Mouse (Mus musculus) stomach, embryonic 14.5 days (tissue): ENCODE results near the gene Gpr157. TPM values are rescaled to one million over a fixed set of nuclear protein-coding genes. Genes with fewer than 3 reads are reported as not detected.
"Not testable (repeated sequence)": the region's sequence is repeated elsewhere in the genome, so short reads cannot be mapped to it uniquely, and the experiment has no call there.

Experiments used
- ATAC-seq: fragments of 200-750 bp; cut with Nextera tagmentation; 2 replicates; pipeline ENCODE4 v1.8.0; 2017; ENCODE audit warnings: low read depth, moderate TSS enrichment; ENCODE audit not compliant: insufficient number of reproducible peaks, insufficient read depth, low FRiP score
- H3K27ac ChIP-seq: fragments of 300-500 bp; sonication (generic); 2 replicates; pipeline ENCODE4 v1.5.1; 2014; ENCODE audit warnings: mild to moderate bottlenecking, low read length, moderate library complexity, mixed read lengths
- H3K27me3 ChIP-seq: fragments of 300-500 bp; sonication (generic); 2 replicates; pipeline ENCODE4 v1.6.1; 2014; ENCODE audit warnings: low read length, control low read depth, mixed read lengths; ENCODE audit not compliant: control insufficient read depth, insufficient read depth
- H3K36me3 ChIP-seq: fragments of 300-500 bp; sonication (generic); 2 replicates; pipeline ENCODE4 v1.6.1; 2014; ENCODE audit warnings: mild to moderate bottlenecking, control low read depth, low read length, moderate library complexity, mixed read lengths; ENCODE audit not compliant: control insufficient read depth, insufficient read depth
- H3K4me1 ChIP-seq: fragments of 300-500 bp; sonication (generic); 2 replicates; pipeline ENCODE4 v1.6.1; 2014; ENCODE audit warnings: low read length, control low read depth, mixed read lengths; ENCODE audit not compliant: control insufficient read depth, insufficient read depth
- H3K4me2 ChIP-seq: fragments of 300-500 bp; sonication (generic); replicated peaks from 2 replicates; pipeline ENCODE4 v1.6.1; 2014; ENCODE audit warnings: low read depth, low read length, control low read depth
- H3K4me3 ChIP-seq: fragments of 300-500 bp; sonication (generic); 2 replicates; pipeline ENCODE4 v1.5.1; 2014; ENCODE audit warnings: low read depth, low read length, control low read depth
- H3K9ac ChIP-seq: fragments of 300-500 bp; sonication (generic); replicated peaks from 2 replicates; pipeline ENCODE4 v1.6.1; 2014; ENCODE audit warnings: low read depth, mild to moderate bottlenecking, control low read depth, low read length, moderate library complexity, mixed read lengths
- H3K9me3 ChIP-seq: fragments of 300-500 bp; sonication (generic); 2 replicates; pipeline ENCODE4 v1.6.1; 2016; ENCODE audit warnings: low read depth, low read length, control low read depth; ENCODE audit not compliant: control insufficient read depth
- WGBS: fragments of 180-500 bp; shearing (Covaris S2); extraction: QIAGEN DNeasy Blood & Tissue Kit; methylation state at CpG from one replicate; pipeline ENCODE4 v1.1.7; 2014; 5-methylcytosine and 5-hydroxymethylcytosine counted together
- polyA plus RNA-seq: library from polyadenylated mRNA; unstranded; fragments of >200 nt; fragmentation: Nextera tagmentation; extraction: Ambion mirVana; gene quantifications from 2 replicates; pipeline ENCODE4 v1.2.1, GENCODE M21; 2014

Gene Gpr157
- 0.39 and 0.86 TPM in 2 replicates for polyA plus RNA-seq

DNA sequence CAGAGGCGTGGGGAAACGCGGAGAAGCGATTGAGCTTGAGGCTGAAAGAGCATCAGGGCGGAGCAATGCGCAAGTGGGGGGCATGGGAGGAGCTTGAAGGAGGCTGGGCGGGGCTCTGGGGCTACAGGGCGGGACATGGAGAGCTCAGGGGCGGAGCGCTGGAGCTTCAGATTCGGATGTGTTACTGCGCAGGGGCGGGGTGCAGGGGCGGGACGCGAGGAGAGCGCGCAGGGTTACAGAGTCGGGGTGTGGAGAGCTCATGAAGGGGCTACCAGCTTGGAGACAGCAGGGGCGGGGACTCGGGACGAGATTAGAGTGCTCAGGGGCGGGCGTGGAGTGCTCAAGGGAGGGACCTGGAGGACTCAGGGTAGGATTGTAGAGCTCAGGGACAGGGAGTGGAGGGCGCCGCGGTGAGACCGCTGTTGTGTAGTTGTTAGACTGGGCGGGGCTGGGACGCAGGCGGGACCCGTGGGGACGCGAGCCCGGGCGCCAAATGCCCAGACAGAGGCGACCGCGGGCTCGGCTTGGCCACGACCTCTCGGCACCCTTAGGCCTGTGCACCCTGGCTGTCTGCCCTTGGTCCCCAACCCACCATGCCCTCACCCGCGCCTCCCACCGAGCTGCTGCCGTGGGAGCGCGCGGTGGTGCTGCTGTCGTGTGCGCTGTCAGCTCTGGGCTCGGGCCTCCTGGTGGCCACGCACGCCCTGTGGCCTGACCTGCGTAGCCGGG, at the start of gene Gpr157:
Gene Gpr157, plus strand, starts transcription at position 205 of the 729 bp plus-strand sequence.
- Histone ChIP-seq H3K4me3 (peak within 1 kb of the TSS; percentile 59), H3K27ac (peak within 1 kb of the TSS; percentile 44; the same call in 1 of the 2 replicates), H3K36me3 (no peaks in the 10 kb centered on the region), H3K27me3 (no peaks in the 10 kb centered on the region), H3K4me2 (peak within 1 kb of the TSS; percentile 99), H3K9me3 (no peaks in the 10 kb centered on the region), H3K4me1 (peaks cover 4% of the 10 kb centered on the region; the same call in 1 of the 2 replicates), H3K9ac (peak within 1 kb of the TSS; percentile 53)
- WGBS, result under 1% methylated on average over 49 of the region's 56 CpGs
- ATAC-seq, result peak; percentile 96

DNA sequence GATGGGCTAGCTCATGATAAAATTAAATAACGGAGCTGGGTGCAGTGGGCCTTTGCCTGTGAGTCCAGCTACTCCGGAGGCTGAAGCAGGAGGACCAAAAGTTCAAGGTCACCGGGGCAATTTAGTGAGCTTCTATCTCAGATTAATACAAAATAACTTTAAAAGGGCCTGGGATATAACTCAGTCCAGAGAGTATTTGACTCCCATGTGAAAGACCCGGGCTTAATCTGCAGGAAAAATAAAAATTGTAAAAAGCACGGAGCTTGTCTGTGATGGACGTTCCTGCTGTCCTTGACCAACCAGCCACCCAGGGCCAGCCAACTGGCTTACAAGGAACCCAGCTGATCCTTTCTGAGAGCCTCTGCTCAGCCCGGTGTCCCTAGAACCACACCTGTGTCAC, 48.6 kb upstream of the Gpr157 start:
- H3K9me3 ChIP-seq, result no peaks in the 10 kb centered on the region
- ATAC-seq, result no peak
- H3K27me3 ChIP-seq, result peaks cover 9% of the 10 kb centered on the region
- H3K4me1 ChIP-seq, result no peaks in the 10 kb centered on the region
- no peak overlapping the region for H3K4me2 ChIP-seq
- 84% methylated on average over 7 of the region's 7 CpGs for WGBS
- no peak overlapping the region for H3K27ac ChIP-seq
- no peak overlapping the region for H3K9ac ChIP-seq
- no peaks in the 10 kb centered on the region for H3K36me3 ChIP-seq
- H3K4me3 ChIP-seq, result no peak overlapping the region

DNA sequence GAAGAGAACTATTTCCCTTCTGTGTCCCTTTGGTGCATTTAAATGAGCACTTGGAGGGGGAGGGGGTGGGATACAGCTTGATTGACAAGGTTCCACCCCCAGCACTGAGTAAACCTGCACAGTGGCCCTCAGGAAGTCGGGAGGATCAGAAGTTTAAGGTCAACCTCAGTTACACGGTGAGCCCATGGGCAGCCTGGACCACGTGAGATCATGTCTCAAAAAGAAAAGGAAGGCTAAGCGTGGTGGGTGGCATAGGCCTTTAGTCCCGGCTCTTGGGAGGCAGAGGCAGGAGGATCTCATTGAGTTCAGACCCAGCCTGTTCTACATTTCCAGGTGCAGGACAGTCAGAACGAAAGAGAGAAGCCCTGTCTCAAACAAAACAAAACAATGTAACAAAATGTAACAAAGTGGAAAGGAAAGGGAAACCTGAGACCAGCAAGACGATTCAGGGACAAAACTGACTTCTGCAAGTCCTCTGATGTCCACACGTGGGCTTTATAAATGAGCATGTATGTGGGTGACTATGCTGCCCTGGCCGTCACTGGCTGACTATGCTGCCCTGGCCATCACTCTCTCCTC, 47.1 kb upstream of the Gpr157 start:
- ATAC-seq, result no peak
- H3K27me3 ChIP-seq, result no peaks in the 10 kb centered on the region
- WGBS, result 80% methylated on average over 9 of the region's 9 CpGs
- no peak overlapping the region for H3K4me2 ChIP-seq
- H3K9ac ChIP-seq, result no peak overlapping the region
- no peaks in the 10 kb centered on the region for H3K4me1 ChIP-seq
- H3K27ac ChIP-seq, result no peak overlapping the region
- no peaks in the 10 kb centered on the region for H3K36me3 ChIP-seq
- no peak overlapping the region for H3K4me3 ChIP-seq
- H3K9me3 ChIP-seq, result no peaks in the 10 kb centered on the region

DNA sequence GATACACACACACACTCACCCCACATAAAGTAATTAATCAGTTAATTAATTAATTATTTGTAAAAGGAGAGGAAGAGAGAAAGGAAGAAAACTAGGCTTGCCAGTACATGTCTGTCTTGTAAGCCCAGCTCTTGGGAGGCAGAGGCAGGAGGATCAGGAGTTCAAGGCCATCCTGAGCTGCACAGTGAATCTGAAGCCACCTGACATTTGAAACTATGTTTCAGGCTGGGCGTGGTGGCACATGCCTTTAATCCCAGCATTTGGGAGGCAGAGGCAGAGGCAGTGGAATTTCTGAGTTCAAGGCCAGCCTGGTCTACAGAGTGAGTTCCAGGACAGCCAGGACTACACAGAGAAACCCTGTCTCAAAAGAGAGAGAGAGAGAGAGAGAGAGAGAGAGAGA, 46.3 kb upstream of the Gpr157 start:
- H3K27ac ChIP-seq, H3K27me3 ChIP-seq, ATAC-seq, H3K4me3 ChIP-seq, H3K9me3 ChIP-seq, H3K4me2 ChIP-seq, H3K9ac ChIP-seq, H3K36me3 ChIP-seq, H3K4me1 ChIP-seq: not testable (repeated sequence)
- 81% methylated on average over 1 of the region's 1 CpGs for WGBS

DNA sequence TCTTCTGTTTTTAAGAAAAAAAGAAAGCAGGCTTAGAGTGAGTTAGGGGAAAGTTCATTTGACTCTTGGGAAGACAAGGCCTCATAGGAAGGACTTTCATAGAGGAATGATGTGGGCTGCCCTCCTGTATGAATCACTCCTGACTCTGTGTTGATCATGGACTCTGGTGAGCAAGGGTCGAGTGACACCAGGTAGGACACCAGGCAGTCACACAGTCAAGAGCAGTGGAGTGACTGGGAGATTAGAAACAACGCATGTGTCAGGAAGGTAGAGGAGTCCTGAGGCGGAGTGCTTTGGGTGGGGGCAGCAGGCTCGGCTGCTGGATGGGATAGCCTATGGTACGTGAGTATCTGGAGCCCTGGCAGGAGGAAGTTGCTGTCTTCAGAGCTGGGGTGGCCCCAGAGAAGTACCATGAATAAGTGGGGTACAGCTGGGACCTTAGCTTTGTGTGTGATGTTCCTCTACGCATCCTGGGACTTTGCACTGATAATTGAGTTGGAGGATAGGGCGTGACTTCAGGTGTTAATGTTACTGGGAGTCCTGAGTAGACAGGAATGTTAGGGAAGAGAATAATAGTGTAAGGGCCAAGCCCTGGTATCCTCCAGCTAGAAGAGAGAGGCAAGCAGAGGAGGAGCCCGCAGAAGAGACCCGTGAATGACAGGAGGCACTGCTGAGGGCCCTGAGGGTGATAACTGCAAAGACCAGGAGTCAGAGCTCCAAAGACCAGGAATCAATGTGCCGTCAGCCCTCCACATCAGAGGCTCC, 45.6 kb upstream of the Gpr157 start:
- no peak overlapping the region for H3K27ac ChIP-seq
- no peak overlapping the region for H3K9ac ChIP-seq
- 0 out of 2 replicates have a peak, but pooled peaks cover 5% of the 10 kb centered on the region for H3K27me3 ChIP-seq
- no peaks in the 10 kb centered on the region for H3K9me3 ChIP-seq
- no peaks in the 10 kb centered on the region for H3K4me1 ChIP-seq
- H3K4me2 ChIP-seq, result no peak overlapping the region
- ATAC-seq, result no peak
- WGBS, result 75% methylated on average over 10 of the region's 10 CpGs
- no peaks in the 10 kb centered on the region for H3K36me3 ChIP-seq
- H3K4me3 ChIP-seq, result no peak overlapping the region

DNA sequence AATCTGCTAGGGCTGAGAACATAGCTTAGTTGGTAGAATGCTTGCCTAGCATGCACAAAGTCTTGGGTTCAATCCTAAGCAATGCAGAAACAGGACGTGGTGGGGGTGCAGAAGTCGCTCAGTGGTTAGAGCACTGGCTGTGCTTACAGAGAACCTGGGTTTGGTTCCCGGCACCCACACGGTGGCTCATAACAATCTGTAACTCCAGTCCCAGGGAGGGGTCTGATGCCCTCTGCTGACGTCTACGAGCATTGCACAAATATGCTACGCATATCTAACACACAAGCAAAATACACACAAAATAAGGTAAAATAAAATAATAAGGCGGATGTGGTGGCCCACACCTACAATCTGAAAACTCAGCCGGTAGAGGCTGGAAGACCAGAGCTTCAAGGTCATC, 43.6 kb upstream of the Gpr157 start:
- H3K9me3 ChIP-seq, result no peaks in the 10 kb centered on the region
- no peak overlapping the region for H3K27ac ChIP-seq
- H3K27me3 ChIP-seq, result 0 out of 2 replicates have a peak, but pooled peaks cover 5% of the 10 kb centered on the region
- no peak overlapping the region for H3K9ac ChIP-seq
- no peak overlapping the region for H3K4me2 ChIP-seq
- H3K4me3 ChIP-seq, result no peak overlapping the region
- H3K4me1 ChIP-seq, result peaks cover 6% of the 10 kb centered on the region; the same call in 1 of the 2 replicates
- WGBS, result 94% methylated on average over 9 of the region's 9 CpGs
- ATAC-seq, result no peak
- H3K36me3 ChIP-seq, result no peaks in the 10 kb centered on the region

DNA sequence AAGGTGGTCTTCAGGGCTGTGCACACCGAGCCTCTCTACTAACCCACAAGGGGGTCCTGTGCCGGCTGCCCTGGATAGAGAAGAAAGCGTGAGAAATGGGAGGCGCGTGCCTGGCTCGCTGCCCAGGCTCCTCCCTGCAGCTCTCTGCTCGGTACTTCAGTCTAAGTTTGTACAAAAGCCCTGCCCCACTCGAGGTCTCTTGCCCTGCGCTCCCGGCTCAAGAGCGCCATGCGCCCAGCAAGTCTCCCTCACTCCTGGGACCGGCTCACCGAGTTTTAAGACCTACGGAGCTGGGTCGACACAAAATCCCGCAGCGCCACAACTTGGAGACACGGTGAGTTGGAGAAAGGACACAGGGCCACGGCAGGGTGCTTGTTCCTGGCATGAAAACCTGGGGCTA, 39.1 kb upstream of the Gpr157 start:
- H3K4me3 ChIP-seq, result peak overlapping the region; percentile 48
- H3K27ac ChIP-seq, result no peak overlapping the region
- peak overlapping the region; percentile 90 for H3K4me2 ChIP-seq
- H3K9me3 ChIP-seq, result no peaks in the 10 kb centered on the region
- H3K4me1 ChIP-seq, result peaks cover 6% of the 10 kb centered on the region; the same call in 1 of the 2 replicates
- H3K27me3 ChIP-seq, result peaks cover 8% of the 10 kb centered on the region; the same call in 1 of the 2 replicates
- WGBS, result under 1% methylated on average over 20 of the region's 20 CpGs
- H3K36me3 ChIP-seq, result no peaks in the 10 kb centered on the region
- peak; percentile 68 for ATAC-seq
- H3K9ac ChIP-seq, result peak overlapping the region; percentile 26; the same call in 1 of the 2 replicates

DNA sequence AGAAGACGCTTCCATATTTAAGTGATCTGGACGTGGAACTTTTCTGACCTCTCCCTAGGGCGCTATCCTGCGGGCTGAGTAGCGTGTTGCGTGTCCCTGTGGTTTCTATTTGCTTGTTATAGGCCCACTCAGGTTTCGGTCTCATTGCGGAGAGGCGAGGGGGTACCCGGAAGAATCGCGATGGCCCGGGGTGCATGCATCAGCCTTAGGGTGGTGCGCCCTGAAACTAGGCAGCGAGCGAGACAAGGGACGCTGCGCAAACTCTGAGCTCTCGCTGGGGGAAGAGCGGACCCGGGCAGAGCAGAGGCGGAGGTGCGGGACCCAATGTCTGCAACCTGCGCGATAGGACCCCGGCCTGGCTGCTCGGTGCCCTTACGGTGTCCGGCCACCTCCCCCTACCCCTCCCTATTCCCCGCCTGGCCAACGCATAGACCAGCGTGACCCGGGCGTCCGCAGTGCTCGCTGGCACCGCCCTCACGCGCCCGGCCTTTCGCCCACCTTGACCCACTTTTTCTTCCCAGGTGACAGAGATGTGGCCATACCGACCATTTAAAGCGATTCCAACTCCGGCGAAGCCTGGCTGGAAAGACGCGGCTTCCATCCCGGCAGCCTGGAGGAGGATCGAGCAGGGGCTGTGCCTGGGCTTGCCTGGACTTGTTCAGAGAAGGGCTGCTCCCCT, 38.5 kb upstream of the Gpr157 start:
- Histone ChIP-seq H3K36me3 (no peaks in the 10 kb centered on the region), H3K9me3 (no peaks in the 10 kb centered on the region), H3K27me3 (peaks cover 8% of the 10 kb centered on the region; the same call in 1 of the 2 replicates), H3K9ac (peak overlapping the region; percentile 26; the same call in 1 of the 2 replicates), H3K4me2 (peak overlapping the region; percentile 90), H3K27ac (no peak overlapping the region), H3K4me1 (peaks cover 6% of the 10 kb centered on the region; the same call in 1 of the 2 replicates), H3K4me3 (peak overlapping the region; percentile 48)
- no peak; the same call in 1 of the 2 replicates for ATAC-seq
- 1% methylated on average over 48 of the region's 49 CpGs for WGBS
